Mouse (Mus musculus): ENCODE data around the gene Myo3b. TPM values are rescaled to one million over a fixed set of nuclear protein-coding genes. Genes with fewer than 3 reads are reported as not detected.

The Myo3b gene
- polyA plus RNA-seq, 1 experiment from 2014 or later, result 0.36 TPM

DNA sequence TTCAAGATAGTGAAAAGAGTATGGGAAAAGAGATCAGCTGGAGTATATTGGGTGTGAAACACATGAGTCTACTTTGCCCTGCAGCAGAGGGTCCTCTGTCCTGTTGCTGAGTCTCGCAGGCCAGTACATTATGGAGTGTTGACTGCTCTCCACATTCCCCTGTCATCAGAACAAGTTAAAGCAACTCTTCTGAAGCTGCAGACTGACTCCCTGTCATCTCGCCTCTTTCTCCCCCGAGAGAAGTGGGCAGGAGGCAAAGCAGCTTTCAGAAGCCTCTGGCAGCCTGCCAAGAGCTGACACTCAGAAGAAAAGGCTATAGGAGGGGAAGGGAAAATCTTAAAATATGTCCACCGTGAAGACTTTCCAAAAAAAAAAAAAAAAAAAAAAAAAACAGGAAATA lies 404.1 kb downstream of the Myo3b start:
- H3K4me3 ChIP-seq (replicated peaks; ENCODE audit: low read length), result no peak overlapping the region
- peak overlapping the region; percentile 20; the same call in 1 of the 2 replicates for H3K4me2 ChIP-seq (ENCODE audit: low read depth, low read length)
- H3K9ac ChIP-seq (ENCODE audit: low read length), result no peak overlapping the region
- no peaks in the 10 kb centered on the region for H3K4me1 ChIP-seq (ENCODE audit: control insufficient read depth, insufficient read depth, low read length)
- no peaks in the 10 kb centered on the region for H3K9me3 ChIP-seq (replicated peaks; ENCODE audit: control insufficient read depth, low read length)
- no peaks in the 10 kb centered on the region for H3K36me3 ChIP-seq (ENCODE audit: control insufficient read depth, insufficient read depth, low read length)
- no peak overlapping the region for H3K27ac ChIP-seq (ENCODE audit: low read length)
- 9% methylated on average over 4 of the region's 4 CpGs for WGBS
- peaks cover 3% of the 10 kb centered on the region; the same call in 1 of the 2 replicates for H3K27me3 ChIP-seq (ENCODE audit: control insufficient read depth, insufficient read depth, low read length)
- ATAC-seq (ENCODE audit: insufficient read depth, low FRiP score), result no peak

DNA sequence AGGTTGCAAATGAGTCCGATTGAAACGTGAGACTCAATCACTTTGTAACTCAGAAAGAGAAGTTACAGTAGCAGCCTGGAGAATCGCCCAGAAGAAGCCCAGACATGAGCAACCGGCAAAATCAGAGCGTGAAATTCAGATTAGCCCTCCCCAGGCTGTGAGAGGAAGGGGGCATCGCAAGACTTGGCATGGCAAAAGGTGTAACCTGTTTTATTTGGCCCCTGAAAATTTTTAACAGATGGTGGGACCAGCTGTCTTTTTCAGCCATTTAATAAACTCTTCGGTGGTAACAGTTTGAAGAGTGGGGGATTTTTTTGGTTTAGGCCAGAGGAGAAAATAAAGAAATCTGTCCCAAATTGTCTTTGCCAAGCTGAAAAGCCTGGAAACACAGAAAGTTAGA lies 405.2 kb downstream of the Myo3b start:
- H3K4me2 ChIP-seq (ENCODE audit: low read depth, low read length), result no peak overlapping the region
- no peak for ATAC-seq (ENCODE audit: insufficient read depth, low FRiP score)

DNA sequence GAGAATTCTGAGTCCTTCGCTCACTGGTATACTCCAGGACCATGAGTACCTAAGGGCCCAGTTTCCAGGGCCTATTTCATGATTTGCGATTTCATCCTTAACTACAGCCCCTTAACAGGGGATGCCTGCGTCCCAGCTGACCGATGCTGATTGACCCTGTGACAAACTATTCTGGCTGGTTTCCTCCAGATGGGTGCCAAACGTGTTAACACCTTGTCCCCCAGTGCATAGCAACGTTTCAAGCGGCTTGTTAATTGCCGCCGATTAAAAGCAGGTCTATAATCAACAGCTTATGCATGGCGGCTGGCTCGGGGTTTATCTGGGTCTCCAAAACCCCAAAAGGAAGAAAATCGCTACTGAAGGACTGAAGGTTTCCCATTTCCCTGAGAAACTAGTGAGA lies 417.3 kb downstream of the Myo3b start:
- Histone ChIP-seq H3K9ac (ENCODE audit: low read length) (peak overlapping the region; percentile 35; the same call in 1 of the 2 replicates), H3K27me3 (ENCODE audit: control insufficient read depth, insufficient read depth, low read length) (no peaks in the 10 kb centered on the region), H3K4me3 (replicated peaks; ENCODE audit: low read length) (peak overlapping the region; percentile 30), H3K9me3 (replicated peaks; ENCODE audit: control insufficient read depth, low read length) (no peaks in the 10 kb centered on the region), H3K36me3 (ENCODE audit: control insufficient read depth, insufficient read depth, low read length) (no peaks in the 10 kb centered on the region), H3K27ac (ENCODE audit: low read length) (no peak overlapping the region), H3K4me1 (ENCODE audit: control insufficient read depth, insufficient read depth, low read length) (no peaks in the 10 kb centered on the region), H3K4me2 (ENCODE audit: low read depth, low read length) (peak overlapping the region; percentile 54)
- ATAC-seq (ENCODE audit: insufficient read depth, low FRiP score), result no peak
- 14% methylated on average over 12 of the region's 12 CpGs for WGBS

More for the DNA sequence above, 405.2 kb downstream of the Myo3b start:
- Histone ChIP-seq H3K36me3 (ENCODE audit: control insufficient read depth, insufficient read depth, low read length) (no peaks in the 10 kb centered on the region), H3K9me3 (replicated peaks; ENCODE audit: control insufficient read depth, low read length) (no peaks in the 10 kb centered on the region), H3K9ac (ENCODE audit: low read length) (no peak overlapping the region), H3K27me3 (ENCODE audit: control insufficient read depth, insufficient read depth, low read length) (peaks cover 3% of the 10 kb centered on the region; the same call in 1 of the 2 replicates), H3K27ac (ENCODE audit: low read length) (no peak overlapping the region), H3K4me3 (replicated peaks; ENCODE audit: low read length) (no peak overlapping the region), H3K4me1 (ENCODE audit: control insufficient read depth, insufficient read depth, low read length) (no peaks in the 10 kb centered on the region)
- WGBS, result 19% methylated on average over 7 of the region's 7 CpGs

DNA sequence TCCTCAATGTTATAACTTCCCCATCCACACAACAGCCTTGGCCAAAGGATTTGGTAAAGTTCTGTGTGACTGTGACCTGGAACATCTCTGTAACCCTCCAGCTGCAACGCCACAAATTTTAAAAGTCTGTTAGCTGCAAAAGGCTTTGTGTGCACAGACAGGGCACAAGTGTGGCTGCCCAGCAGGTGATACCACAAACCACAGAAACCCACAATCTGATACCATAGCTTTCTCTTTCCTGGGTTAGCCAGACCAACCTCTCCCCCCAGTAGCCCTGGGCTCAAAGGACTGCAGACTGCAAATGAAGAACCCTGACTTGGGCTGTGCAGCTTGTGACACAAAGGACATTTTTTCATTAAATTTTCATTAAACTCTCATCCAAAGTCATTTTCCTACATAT lies 424.7 kb downstream of the Myo3b start:
- Histone ChIP-seq H3K4me2 (ENCODE audit: low read depth, low read length) (no peak overlapping the region), H3K9ac (ENCODE audit: low read length) (no peak overlapping the region), H3K9me3 (replicated peaks; ENCODE audit: control insufficient read depth, low read length) (no peaks in the 10 kb centered on the region), H3K4me1 (ENCODE audit: control insufficient read depth, insufficient read depth, low read length) (no peaks in the 10 kb centered on the region), H3K27me3 (ENCODE audit: control insufficient read depth, insufficient read depth, low read length) (no peaks in the 10 kb centered on the region; the same call in 1 of the 2 replicates), H3K27ac (ENCODE audit: low read length) (no peak overlapping the region), H3K4me3 (replicated peaks; ENCODE audit: low read length) (no peak overlapping the region), H3K36me3 (ENCODE audit: control insufficient read depth, insufficient read depth, low read length) (no peaks in the 10 kb centered on the region)
- no peak for ATAC-seq (ENCODE audit: insufficient read depth, low FRiP score)
- 88% methylated on average over 1 of the region's 1 CpGs for WGBS

DNA sequence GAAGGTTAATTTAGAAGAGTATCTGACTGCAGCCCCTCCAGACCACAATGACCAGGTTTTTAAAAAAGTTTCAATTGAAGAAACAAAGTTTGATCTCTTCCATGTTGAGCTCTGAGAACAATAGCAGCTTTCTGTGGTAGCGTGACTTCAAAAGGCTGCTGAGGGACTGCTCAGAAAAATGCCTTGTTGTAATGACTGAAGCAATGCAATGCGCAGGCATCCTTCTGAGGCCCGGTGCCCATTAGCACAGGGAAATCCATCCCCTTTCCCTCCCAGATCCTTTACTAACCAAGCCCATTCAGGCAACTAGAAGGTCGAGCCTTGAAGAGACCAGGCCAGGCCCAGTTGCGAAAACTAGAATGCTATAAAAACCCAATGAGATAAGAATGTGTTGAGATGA lies 432.2 kb downstream of the Myo3b start:
- Histone ChIP-seq H3K27me3 (ENCODE audit: control insufficient read depth, insufficient read depth, low read length) (peaks cover 50% of the 10 kb centered on the region), H3K36me3 (ENCODE audit: control insufficient read depth, insufficient read depth, low read length) (no peaks in the 10 kb centered on the region), H3K4me3 (replicated peaks; ENCODE audit: low read length) (no peak overlapping the region), H3K27ac (ENCODE audit: low read length) (no peak overlapping the region), H3K9me3 (replicated peaks; ENCODE audit: control insufficient read depth, low read length) (no peaks in the 10 kb centered on the region), H3K4me2 (ENCODE audit: low read depth, low read length) (no peak overlapping the region), H3K9ac (ENCODE audit: low read length) (no peak overlapping the region), H3K4me1 (ENCODE audit: control insufficient read depth, insufficient read depth, low read length) (peaks cover 13% of the 10 kb centered on the region)
- no peak for ATAC-seq (ENCODE audit: insufficient read depth, low FRiP score)
- WGBS, result 39% methylated on average over 5 of the region's 5 CpGs

DNA sequence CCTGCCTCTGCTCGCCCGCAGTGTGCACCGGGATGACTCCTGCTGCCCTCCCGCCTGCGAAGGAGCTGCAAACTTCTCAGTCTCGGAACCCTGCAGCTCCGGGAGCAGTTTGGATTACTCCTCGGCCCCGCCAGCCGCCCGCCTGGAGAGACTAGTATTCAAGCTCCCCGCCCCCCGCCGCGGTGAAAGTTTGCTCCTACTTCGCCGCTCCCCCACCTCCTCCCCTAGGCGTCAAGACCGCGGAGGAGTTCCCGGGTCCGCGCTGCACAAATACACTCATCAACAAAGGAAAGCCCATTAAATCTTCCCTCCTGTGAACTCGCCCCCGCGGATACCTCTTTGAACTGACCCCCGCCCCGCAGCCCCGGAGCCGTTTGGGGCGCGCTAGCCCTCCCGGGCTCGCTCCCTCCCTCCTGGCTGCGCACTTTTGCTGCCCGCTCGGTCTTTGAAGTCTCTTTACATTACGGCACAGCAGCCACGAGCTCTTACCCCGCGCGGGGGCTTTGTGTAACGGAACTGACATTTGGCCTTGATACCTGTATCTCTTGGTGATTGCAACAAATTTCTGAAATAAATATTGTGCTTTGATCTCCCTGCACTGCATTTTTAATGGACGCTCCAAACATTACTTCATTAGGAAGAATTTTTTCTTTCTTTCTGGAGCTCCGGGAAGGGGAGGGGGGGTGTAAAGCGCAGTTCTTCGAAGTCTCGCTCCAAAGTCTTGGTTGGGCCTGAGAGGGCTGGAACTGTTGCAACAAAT lies 433.1 kb downstream of the Myo3b start:
- ATAC-seq (ENCODE audit: insufficient read depth, low FRiP score), result no peak
- Histone ChIP-seq H3K4me3 (replicated peaks; ENCODE audit: low read length) (peak overlapping the region; percentile 47), H3K9me3 (replicated peaks; ENCODE audit: control insufficient read depth, low read length) (no peaks in the 10 kb centered on the region), H3K27ac (ENCODE audit: low read length) (no peak overlapping the region), H3K4me2 (ENCODE audit: low read depth, low read length) (peak overlapping the region; percentile 63), H3K4me1 (ENCODE audit: control insufficient read depth, insufficient read depth, low read length) (peaks cover 19% of the 10 kb centered on the region), H3K36me3 (ENCODE audit: control insufficient read depth, insufficient read depth, low read length) (no peaks in the 10 kb centered on the region), H3K9ac (ENCODE audit: low read length) (peak overlapping the region; percentile 2; the same call in 1 of the 2 replicates), H3K27me3 (ENCODE audit: control insufficient read depth, insufficient read depth, low read length) (peaks cover 59% of the 10 kb centered on the region)
- under 1% methylated on average over 48 of the region's 48 CpGs for WGBS

Other genes starting within 250 kb of the Myo3b start
- gene Ccdc173, start 249.6 kb upstream of the Myo3b start, polyA plus RNA-seq (2015; fragmentation: Nextera tagmentation; extraction: Ambion mirVana), result 1.00 and 1.6 TPM in 2 replicates
- gene Phospho2, start 249.5 kb upstream of the Myo3b start, polyA plus RNA-seq (2015; fragmentation: Nextera tagmentation; extraction: Ambion mirVana), result 21.8 and 24.1 TPM in 2 replicates
- gene Klhl23, start 217.2 kb upstream of the Myo3b start, polyA plus RNA-seq (2015; fragmentation: Nextera tagmentation; extraction: Ambion mirVana), result 43.9 and 47.3 TPM in 2 replicates
- gene Ssb, start 177.6 kb upstream of the Myo3b start, polyA plus RNA-seq (2015; fragmentation: Nextera tagmentation; extraction: Ambion mirVana), result 244 and 263 TPM in 2 replicates
- 36.8 and 36.9 TPM in 2 replicates for gene Mettl5, start 153.5 kb upstream of the Myo3b start, polyA plus RNA-seq (2015; fragmentation: Nextera tagmentation; extraction: Ambion mirVana)
- 11.8 and 12.7 TPM in 2 replicates for gene Ubr3, start 141.9 kb upstream of the Myo3b start, polyA plus RNA-seq (2015; fragmentation: Nextera tagmentation; extraction: Ambion mirVana)